Mouse (Mus musculus): ENCODE measurements around the gene Zg16. TPM values are rescaled to one million over a fixed set of nuclear protein-coding genes. Genes with fewer than 3 reads are reported as not detected.

The Zg16 gene
- not detected for polyA plus RNA-seq (2017; shearing (Covaris generic))

DNA sequence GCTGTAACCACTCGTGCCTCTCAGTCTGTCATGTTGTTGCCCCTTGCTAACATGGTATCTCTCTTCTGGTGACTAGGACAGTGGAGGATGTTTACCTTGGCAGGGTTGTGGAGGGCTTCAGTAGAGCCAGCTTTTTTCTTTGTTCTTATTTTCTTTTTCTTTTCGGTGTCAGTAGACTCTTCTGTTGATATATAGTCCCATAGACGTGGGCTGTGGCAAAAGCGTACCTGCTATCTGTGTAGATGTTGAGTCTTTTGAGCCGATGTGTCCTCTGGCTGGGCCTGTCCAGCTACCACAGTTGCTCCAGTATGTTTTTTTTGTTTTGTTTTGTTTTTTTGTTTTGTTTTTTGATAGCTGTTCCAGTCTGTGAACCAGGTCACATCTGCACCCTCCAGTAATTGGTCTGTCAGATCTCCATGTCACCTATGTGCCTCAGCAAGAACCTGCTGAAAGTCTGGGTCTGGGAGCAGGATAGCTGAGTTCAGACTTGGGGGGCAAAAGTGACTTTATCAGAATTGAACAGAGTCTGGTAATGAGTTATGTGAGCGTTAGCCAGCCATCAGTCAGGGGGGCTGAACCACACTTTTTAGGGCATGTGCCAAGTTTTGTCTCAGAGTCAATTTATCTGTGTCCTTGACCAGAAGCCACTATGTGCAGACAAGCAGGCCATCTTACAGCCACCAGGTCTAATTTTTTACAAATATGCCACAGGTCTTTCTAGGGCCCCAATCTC, at the start of gene Zg16:
Gene Zg16 (minus strand): TSS at position 51 of the 733 bp plus-strand sequence.

DNA sequence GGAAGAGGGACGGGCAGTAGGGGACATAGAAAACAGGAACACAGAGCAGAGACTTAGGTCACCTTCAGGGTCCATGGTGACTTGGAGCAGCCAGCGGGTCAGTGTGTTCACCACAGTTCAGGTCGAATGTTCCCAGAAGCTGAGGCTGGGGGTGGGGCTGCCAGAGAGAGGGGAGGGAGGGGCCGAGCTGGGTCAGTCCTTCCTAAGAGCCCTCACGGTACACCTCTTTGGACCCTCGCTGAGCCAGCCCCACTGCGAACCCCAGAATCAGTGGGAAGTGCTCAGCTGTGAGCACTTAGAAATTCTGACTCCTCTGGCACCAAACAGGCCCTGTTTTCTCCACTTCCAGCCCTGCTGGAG, 34.8 kb upstream of the Zg16 start, which contains the start of gene Qprt:
Gene Qprt (minus strand): TSS at position 316 of the 360 bp plus-strand sequence.

DNA sequence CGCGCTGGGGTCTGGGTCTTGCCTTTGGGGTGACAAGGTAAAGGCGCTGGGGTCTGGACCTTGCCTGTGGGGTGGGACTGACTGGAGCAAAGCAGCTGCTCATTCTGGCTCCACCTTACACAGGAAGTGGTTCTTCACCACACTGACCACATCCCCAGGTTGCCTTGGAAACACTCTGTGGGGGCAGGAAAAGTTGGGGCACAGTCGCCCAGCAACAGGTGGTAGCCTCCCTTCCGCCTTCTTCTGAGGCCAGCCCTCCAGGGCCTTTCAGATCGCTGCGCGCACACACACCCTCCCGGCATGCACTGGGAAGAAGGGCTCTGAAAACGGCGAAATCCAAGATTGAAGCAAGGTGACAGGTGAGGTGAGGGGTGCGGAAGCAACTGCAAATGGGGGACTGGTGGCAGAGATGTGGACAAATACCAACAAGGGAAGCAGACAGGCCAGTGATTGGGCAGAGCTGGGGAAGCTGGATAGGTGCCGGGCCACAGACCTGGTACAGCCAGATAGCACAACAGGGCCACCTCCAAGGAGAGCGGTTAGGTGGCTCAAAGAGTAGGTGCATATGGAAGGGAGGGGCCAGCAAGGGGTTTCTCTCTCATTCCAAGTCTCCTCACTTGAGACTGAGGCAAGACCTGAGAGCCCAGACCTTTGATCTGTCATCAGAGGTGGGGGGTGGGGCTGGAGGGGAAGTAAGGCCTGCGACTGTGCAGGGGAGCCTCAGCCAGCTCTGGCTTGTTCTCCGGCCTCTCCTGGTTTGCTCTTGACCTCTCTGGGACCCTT, 4.2 kb upstream of the Zg16 start, which contains the start of gene AI467606:
Gene AI467606 (plus strand): TSS at position 246 of the 783 bp plus-strand sequence.

DNA sequence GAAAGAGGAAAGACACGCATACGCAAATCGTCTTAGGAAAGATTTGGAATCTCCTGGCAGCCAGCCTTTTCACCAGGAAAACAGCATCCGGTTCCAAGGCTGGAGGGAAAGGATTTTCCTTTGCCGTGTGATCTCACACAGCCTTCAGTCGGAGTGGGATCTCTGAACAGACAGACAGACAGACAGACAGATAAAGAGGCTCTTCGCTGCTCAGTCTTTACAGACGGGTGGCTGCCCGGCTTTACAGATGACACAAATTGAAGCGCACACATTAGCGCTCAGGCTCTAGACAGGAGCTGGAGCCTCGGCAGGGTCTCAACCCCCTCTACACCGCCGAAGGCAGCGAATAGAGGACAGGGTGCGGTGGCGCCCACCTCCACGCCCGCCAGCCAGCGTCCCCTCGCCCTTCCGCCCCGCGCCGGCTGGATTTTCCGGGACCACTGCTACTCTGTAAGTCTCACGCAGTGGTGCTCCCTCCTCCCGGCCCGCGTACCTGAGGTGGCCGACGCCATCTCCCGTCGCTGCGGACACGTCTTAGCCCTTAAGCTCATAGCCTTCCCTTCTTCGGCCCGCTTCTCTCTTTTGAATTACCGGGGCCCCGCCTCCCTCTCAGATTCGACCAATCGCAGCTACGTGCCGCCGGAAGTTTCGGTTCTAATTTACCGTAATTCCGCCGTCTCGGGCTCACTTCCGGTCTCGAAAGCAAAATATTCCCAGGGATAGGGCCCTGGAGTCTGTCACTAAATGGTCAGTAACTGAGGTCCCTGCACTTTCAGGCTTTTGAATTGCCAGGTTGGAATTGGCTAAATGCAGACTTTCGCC, 45.1 kb downstream of the Zg16 start, which contains the start of gene Kif22:
Gene Kif22 (minus strand): TSS at position 621 of the 822 bp plus-strand sequence.

DNA sequence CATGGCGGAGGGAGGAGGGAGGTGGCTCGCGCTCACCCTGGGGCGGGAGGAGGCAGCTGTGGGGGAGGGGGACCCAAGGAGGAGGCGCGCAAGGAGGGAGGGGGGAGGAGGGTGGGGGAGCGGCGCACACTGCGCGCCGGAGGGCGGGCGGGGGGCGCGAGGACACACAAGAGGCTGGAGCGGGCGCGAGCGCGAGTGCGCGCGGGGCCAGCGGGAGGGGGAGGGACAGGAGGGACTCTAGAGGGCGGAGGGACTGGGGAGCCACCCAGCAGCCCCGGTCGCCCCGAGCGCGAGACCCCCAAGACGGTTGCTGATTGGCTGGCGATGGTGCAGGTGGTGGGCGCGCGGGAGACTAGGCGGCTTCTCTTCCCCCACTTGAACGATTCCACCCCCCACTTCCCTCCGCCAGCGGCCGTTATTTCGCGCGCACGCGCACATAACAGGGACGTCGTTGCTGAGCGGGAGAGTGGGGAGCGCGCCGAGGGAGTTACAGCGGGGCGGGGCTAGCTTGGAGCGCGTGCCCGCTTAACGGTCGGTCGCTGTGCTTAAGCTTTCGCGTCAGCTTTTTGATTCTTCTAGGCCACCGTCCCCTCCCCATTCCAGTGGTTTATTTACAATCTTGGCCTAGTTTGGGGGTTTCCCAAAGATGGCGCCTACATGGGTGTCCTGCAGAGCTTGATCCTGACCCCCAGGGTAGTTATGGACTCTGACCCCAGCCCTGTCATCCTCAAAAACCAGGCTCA, 60.0 kb downstream of the Zg16 start, which contains the start of gene Maz:
Gene Maz (minus strand): TSS at position 54 of the 743 bp plus-strand sequence.

DNA sequence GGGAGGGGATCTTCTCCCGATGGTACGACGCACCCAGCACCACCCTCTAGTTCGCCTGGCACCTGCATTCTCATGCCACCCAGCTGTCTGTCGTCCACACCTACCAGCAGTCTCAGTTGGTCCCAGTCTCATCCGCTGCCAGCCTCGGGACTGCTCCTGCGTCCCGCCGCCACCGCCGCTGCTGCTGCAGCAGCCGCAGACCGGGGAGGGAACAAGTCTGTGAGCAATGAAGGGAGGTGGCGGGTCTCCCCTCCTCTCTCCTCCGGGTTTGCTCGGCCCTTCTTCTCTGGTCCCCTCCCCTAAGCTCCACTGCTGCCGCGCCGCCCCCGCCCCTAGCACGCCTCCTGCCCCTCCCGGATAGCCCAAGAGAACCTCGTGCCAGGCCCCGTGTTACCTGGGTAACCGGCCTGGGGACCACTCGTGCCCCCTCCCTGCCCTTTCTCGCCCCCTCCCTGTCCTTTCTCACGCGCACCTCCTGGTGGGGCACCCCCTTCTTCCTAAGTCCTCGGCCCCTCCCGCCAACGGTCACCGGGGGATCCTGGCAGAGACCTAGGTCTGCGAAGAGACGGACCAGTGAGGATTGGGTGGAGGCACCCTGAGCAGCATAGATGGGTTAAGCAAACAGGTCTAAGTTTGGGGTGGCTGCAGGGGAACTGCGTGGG, 66.1 kb downstream of the Zg16 start, which contains the start of the genes Gm42742 and Prrt2:
Gene Gm42742 (minus strand): TSS at position 197 of the 662 bp plus-strand sequence.
Gene Prrt2 (minus strand): TSS at position 311 of the 662 bp plus-strand sequence.

DNA sequence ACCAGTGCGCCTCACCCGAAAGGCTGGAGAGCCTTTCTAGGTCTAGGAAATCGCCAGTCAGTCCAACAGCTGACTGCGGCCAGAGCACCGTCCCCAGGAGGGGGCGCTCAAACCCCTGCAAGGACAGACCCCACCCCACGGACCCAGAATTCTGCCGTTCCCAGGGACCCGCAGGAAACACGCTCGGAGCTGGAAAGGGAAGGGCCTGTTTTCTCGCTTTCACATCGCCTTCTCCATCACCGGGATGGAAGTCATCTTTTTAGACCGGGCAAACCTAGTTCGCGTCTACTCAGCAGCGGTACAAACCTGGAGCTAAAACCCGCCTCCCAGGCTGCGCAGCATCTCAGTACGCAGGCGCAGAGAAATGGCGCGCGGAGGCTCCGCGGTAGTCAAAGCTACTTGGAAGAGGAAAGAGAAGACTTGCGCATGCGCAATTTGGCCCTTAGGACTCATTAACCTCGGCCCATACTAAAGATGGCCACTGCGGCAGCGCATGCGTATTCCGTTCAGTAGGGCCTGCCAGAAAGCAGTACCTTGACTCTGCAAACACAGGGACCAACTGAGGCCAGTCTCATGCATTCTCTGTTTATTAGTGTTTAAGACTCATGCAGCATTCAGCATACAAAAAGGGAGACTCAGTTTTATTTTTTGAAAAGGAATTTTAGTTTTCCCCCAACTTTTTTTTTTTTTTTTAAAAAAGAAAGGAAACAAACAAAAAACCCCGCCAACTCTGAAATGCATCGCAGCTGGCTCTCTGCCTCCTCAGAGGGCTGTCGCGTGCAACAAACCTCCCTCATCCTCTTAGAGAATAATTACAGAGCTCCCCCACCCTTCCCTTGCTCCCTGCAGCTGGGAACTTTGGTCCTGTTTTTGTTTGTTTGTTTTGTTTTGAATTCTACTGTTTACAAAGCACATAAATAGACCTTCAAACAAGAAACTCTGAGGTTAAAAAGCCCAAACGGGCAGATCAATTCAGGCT, 69.9 kb downstream of the Zg16 start, which contains the start of gene Pagr1a:
Gene Pagr1a (minus strand): TSS at position 382 of the 979 bp plus-strand sequence.

DNA sequence TGATC, 70.8 kb downstream of the Zg16 start, which contains the start of gene Pagr1b:
Gene Pagr1b (minus strand): TSS at position 4 of the 5 bp plus-strand sequence.

DNA sequence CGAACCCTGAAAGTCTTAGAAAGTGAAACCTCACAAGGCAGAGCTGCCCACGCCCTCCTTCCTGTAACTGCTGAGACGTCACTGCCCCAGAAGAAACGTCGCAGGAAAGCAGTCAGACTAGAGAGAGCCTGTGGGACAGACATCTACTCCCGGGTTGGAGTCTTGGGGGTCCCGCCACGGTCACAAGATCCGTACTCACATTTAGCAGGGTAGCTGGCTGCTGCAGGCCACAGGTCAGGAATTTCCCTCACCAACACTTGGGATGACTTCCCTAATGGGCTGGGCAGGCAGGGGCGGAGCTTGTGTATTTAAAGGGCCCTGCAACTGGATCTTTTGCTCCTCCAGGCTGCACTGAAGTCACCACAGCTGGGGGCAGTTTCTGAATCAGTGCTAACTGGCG, 72.8 kb downstream of the Zg16 start, which contains the start of gene Mvp:
Gene Mvp (minus strand): TSS at position 302 of the 400 bp plus-strand sequence.

Other genes starting within 250 kb of the Zg16 start
- gene Doc2a, start 239.9 kb downstream of the Zg16 start, polyA plus RNA-seq (2017; shearing (Covaris generic)), result not detected
- 10 to 100 TPM; 10.5 to 16.6 TPM for gene Hirip3, start 225.4 kb downstream of the Zg16 start, polyA plus RNA-seq (2017; shearing (Covaris generic))
- gene Ino80e, start 225.0 kb downstream of the Zg16 start, polyA plus RNA-seq (2017; shearing (Covaris generic)), result 10 to 100 TPM; 83.5 to 86.5 TPM
- gene Taok2, start 202.6 kb downstream of the Zg16 start, polyA plus RNA-seq (2017; shearing (Covaris generic)), result 10 to 100 TPM; 37.1 to 39.0 TPM
- gene Tmem219, start 164.4 kb downstream of the Zg16 start, polyA plus RNA-seq (2017; shearing (Covaris generic)), result 10 to 100 TPM; 42.2 to 49.8 TPM
- 10 to 100 TPM; 32.0 to 38.0 TPM for gene Kctd13, start 158.4 kb downstream of the Zg16 start, polyA plus RNA-seq (2017; shearing (Covaris generic))
- under 1 TPM in 1 of 2 experiments, not detected in 1; 0.21 TPM for gene Asphd1, start 137.7 kb downstream of the Zg16 start, polyA plus RNA-seq (2017; shearing (Covaris generic))
- under 1 TPM; 0.34 to 0.62 TPM for gene Sez6l2, start 136.8 kb downstream of the Zg16 start, polyA plus RNA-seq (2017; shearing (Covaris generic))
- gene Cdipt, start 111.4 kb downstream of the Zg16 start, polyA plus RNA-seq (2017; shearing (Covaris generic)), result 100 to 1,000 TPM; 176 to 321 TPM
- 1 to 10 TPM in 1 of 2 experiments, under 1 TPM in 1; 0.64 to 2.0 TPM for gene Cdiptos, start 111.2 kb downstream of the Zg16 start, polyA plus RNA-seq (2017; shearing (Covaris generic))
- gene Mvp, start 72.7 kb downstream of the Zg16 start, polyA plus RNA-seq (2017; shearing (Covaris generic)), result 10 to 100 TPM; 19.5 to 57.5 TPM
- 1 to 10 TPM in 1 of 2 experiments, under 1 TPM in 1; 0.54 to 1.7 TPM for gene Pagr1b, start 70.8 kb downstream of the Zg16 start, polyA plus RNA-seq (2017; shearing (Covaris generic))
- 100 to 1,000 TPM in 1 of 2 experiments, 10 to 100 TPM in 1; 99.8 to 119 TPM for gene Pagr1a, start 70.0 kb downstream of the Zg16 start, polyA plus RNA-seq (2017; shearing (Covaris generic))
- gene Gm42742, start 66.2 kb downstream of the Zg16 start, polyA plus RNA-seq (2017; shearing (Covaris generic)), result 10 to 100 TPM; 31.2 to 33.4 TPM
- gene Prrt2, start 66.1 kb downstream of the Zg16 start, polyA plus RNA-seq (2017; shearing (Covaris generic)), result 1 to 10 TPM; 6.4 to 8.6 TPM
- gene Maz, start 60.3 kb downstream of the Zg16 start, polyA plus RNA-seq (2017; shearing (Covaris generic)), result 100 to 1,000 TPM; 117 to 145 TPM
- 10 to 100 TPM; 20.0 to 37.5 TPM for gene Kif22, start 44.9 kb downstream of the Zg16 start, polyA plus RNA-seq (2017; shearing (Covaris generic))
- 100 to 1,000 TPM; 267 to 384 TPM for gene AI467606, start 4.0 kb upstream of the Zg16 start, polyA plus RNA-seq (2017; shearing (Covaris generic))
- gene Qprt, start 34.9 kb upstream of the Zg16 start, polyA plus RNA-seq (2017; shearing (Covaris generic)), result 10 to 100 TPM; 18.6 to 21.0 TPM
- gene Spn, start 50.5 kb upstream of the Zg16 start, polyA plus RNA-seq (2017; shearing (Covaris generic)), result 100 to 1,000 TPM in 1 of 2 experiments, 10 to 100 TPM in 1; 86.6 to 120 TPM
- gene Cd2bp2, start 108.7 kb upstream of the Zg16 start, polyA plus RNA-seq (2017; shearing (Covaris generic)), result 10 to 100 TPM; 61.9 to 72.7 TPM
- gene Tbc1d10b, start 121.1 kb upstream of the Zg16 start, polyA plus RNA-seq (2017; shearing (Covaris generic)), result 10 to 100 TPM; 54.9 to 75.1 TPM
- gene Mylpf, start 121.6 kb upstream of the Zg16 start, polyA plus RNA-seq (2017; shearing (Covaris generic)), result 10 to 100 TPM; 16.3 to 22.5 TPM
- 10 to 100 TPM; 15.9 to 22.5 TPM for gene Zfp553, start 145.7 kb upstream of the Zg16 start, polyA plus RNA-seq (2017; shearing (Covaris generic))
- gene Sept1, start 145.8 kb upstream of the Zg16 start, polyA plus RNA-seq (2017; shearing (Covaris generic)), result 100 to 1,000 TPM; 561 to 593 TPM
- 10 to 100 TPM; 14.3 to 16.7 TPM for gene Zfp771, start 156.9 kb upstream of the Zg16 start, polyA plus RNA-seq (2017; shearing (Covaris generic))
- gene Dctpp1, start 173.4 kb upstream of the Zg16 start, polyA plus RNA-seq (2017; shearing (Covaris generic)), result 10 to 100 TPM; 50.9 to 60.3 TPM
- gene Sephs2, start 186.7 kb upstream of the Zg16 start, polyA plus RNA-seq (2017; shearing (Covaris generic)), result 10 to 100 TPM; 39.0 to 51.9 TPM
- gene Itgal, start 208.9 kb upstream of the Zg16 start, polyA plus RNA-seq (2017; shearing (Covaris generic)), result 100 to 1,000 TPM; 211 to 250 TPM

Data from activated CD4-positive, CD25-positive, alpha-beta regulatory T cell (primary cell).